Mouse (Mus musculus) midbrain, embryonic 13.5 days (tissue): ENCODE data around the gene Dnah17. TPM values are rescaled to one million over a fixed set of nuclear protein-coding genes. Genes with fewer than 3 reads are reported as not detected.

ENCODE experiments used
- ATAC-seq: fragments of 200-750 bp; cut with Nextera tagmentation; 2 replicates; pipeline ENCODE4 v1.8.0; 2017; ENCODE audit warnings: mild to moderate bottlenecking, moderate TSS enrichment, moderate library complexity
- H3K27ac ChIP-seq: fragments of 300-500 bp; sonication (generic); 2 replicates; pipeline ENCODE4 v1.5.1; 2015; ENCODE audit warnings: inconsistent platforms, mild to moderate bottlenecking, moderate library complexity
- H3K27me3 ChIP-seq: fragments of 300-500 bp; sonication (generic); 2 replicates; pipeline ENCODE4 v1.6.1; 2015; ENCODE audit warnings: mild to moderate bottlenecking, inconsistent platforms
- H3K36me3 ChIP-seq: fragments of 300-500 bp; sonication (generic); 2 replicates; pipeline ENCODE4 v1.6.1; 2015; ENCODE audit warnings: mild to moderate bottlenecking, inconsistent platforms
- H3K4me1 ChIP-seq: fragments of 300-500 bp; sonication (generic); replicated peaks from 2 replicates; pipeline ENCODE4 v1.6.1; 2015; ENCODE audit warnings: inconsistent platforms
- H3K4me2 ChIP-seq: fragments of 300-500 bp; sonication (generic); replicated peaks from 2 replicates; pipeline ENCODE4 v1.6.1; 2015; ENCODE audit warnings: moderate library complexity, mild to moderate bottlenecking, inconsistent platforms
- H3K4me3 ChIP-seq: fragments of 300-500 bp; sonication (generic); replicated peaks from 2 replicates; pipeline ENCODE4 v1.5.1; 2015; ENCODE audit warnings: mild to moderate bottlenecking, inconsistent platforms
- H3K9ac ChIP-seq: fragments of 300-500 bp; sonication (generic); replicated peaks from 2 replicates; pipeline ENCODE4 v1.6.1; 2015; ENCODE audit warnings: mild to moderate bottlenecking, inconsistent platforms
- H3K9me3 ChIP-seq: fragments of 300-500 bp; sonication (generic); 2 replicates; pipeline ENCODE4 v1.6.1; 2016; ENCODE audit warnings: mild to moderate bottlenecking, inconsistent platforms
- WGBS: fragments of 180-500 bp; shearing (Covaris S2); methylation state at CpG from one replicate; pipeline ENCODE4 v1.1.7; 2015; 5-methylcytosine and 5-hydroxymethylcytosine counted together
- polyA plus RNA-seq: library from polyadenylated mRNA; unstranded; fragments of >200 nt; fragmentation: Nextera tagmentation; extraction: Ambion mirVana; gene quantifications from 2 replicates; pipeline ENCODE4 v1.2.1, GENCODE M21; 2015

Dnah17 gene
- polyA plus RNA-seq = 0.19 and 0.34 TPM in 2 replicates

DNA sequence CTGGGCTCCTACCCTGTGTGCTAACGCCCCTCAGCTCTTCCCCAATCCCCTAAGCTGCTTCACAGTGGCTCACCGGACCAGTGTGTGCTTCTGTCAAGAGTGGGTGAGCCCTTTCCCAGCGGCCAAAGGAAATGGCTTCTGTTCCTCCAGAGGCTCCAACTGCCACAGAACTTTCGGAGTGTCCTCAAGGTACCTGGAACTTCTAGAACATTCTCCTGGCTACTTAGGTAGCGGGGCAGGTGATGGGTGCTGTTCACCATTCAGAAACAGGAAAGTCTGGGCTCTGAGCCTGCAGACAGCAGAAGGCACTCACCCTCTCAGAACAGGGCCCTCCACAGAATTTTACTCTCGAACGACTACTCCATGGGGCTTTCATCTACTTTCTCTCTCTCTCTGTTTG, at the start of gene Dnah17:
TSS of gene Dnah17 (minus strand) at position 101 of the 400 bp plus-strand sequence.
- no peak for ATAC-seq
- H3K9ac ChIP-seq = no peak within 1 kb of the TSS
- H3K36me3 ChIP-seq = no peaks in the 10 kb centered on the region
- WGBS = 90% methylated on average over 7 of the region's 7 CpGs
- no peaks in the 10 kb centered on the region for H3K27me3 ChIP-seq
- H3K4me3 ChIP-seq = no peak within 1 kb of the TSS
- no peaks in the 10 kb centered on the region for H3K9me3 ChIP-seq
- H3K27ac ChIP-seq = no peak within 1 kb of the TSS
- H3K4me2 ChIP-seq = no peak within 1 kb of the TSS
- peaks cover 11% of the 10 kb centered on the region for H3K4me1 ChIP-seq

DNA sequence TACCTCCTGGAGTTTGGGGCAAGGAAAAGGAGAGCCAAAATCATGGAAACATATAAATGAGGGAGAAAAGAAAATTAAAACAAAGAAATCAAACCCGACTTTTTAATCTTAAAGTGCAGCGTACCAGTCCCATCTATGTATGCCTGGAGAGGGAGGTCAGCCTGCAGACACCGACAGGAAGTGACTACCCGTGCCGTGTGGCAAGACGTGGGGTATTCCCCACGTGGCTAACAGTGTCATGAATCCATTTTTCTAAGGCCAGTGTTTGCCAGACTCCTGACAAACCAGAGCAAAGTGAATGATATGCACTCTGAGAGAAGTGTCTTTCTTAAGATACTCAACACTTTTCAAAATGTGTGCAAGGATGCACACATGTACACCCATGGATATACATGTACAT, 49.8 kb upstream of the Dnah17 start:
- peaks cover 93% of the 10 kb centered on the region for H3K36me3 ChIP-seq
- ATAC-seq = no peak
- H3K27ac ChIP-seq = no peak overlapping the region
- H3K4me1 ChIP-seq = no peaks in the 10 kb centered on the region
- no peaks in the 10 kb centered on the region for H3K9me3 ChIP-seq
- H3K4me3 ChIP-seq = no peak overlapping the region
- 91% methylated on average over 7 of the region's 7 CpGs for WGBS
- no peak overlapping the region for H3K9ac ChIP-seq
- no peaks in the 10 kb centered on the region for H3K27me3 ChIP-seq
- H3K4me2 ChIP-seq = no peak overlapping the region

- H3K9ac ChIP-seq = no peak overlapping the region
- H3K4me2 ChIP-seq = no peak overlapping the region
- no peak overlapping the region for H3K27ac ChIP-seq
- WGBS = 85% methylated on average over 5 of the region's 5 CpGs
- H3K36me3 ChIP-seq = peaks cover 89% of the 10 kb centered on the region
- H3K9me3 ChIP-seq = no peaks in the 10 kb centered on the region
- no peak overlapping the region for H3K4me3 ChIP-seq
- ATAC-seq = no peak
- no peaks in the 10 kb centered on the region for H3K27me3 ChIP-seq
- H3K4me1 ChIP-seq = no peaks in the 10 kb centered on the region
Measured at GRCm38 (mm10) chr11:118178236-118178635, 47.8 kb upstream of the Dnah17 start.

GRCm38 (mm10) chr11:118174752-118175151, 44.3 kb upstream of the Dnah17 start:
- H3K27me3 ChIP-seq = no peaks in the 10 kb centered on the region
- 92% methylated on average over 7 of the region's 7 CpGs for WGBS
- H3K36me3 ChIP-seq = peaks cover 79% of the 10 kb centered on the region

DNA sequence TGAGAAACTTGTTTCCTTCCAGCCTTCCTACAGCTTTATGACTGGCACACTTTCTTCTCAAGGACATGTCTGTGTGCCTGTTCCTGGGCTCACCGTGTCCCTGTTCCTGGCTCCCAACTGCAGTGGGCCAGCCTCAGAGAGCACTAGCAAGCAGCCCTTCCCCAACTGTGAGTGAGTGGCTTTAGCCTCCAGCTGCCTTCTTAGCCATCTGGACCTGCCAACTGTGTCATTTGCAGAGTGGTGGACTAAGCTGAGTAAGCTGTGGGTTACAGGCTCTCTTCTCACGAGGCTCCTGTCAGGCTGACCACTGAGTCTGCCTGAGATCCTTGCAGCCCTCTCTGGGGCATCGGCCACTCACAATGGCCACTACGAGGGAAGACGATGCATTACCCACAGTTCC, 42.3 kb upstream of the Dnah17 start:
- no peaks in the 10 kb centered on the region for H3K4me1 ChIP-seq
- H3K9me3 ChIP-seq = no peaks in the 10 kb centered on the region
- H3K9ac ChIP-seq = no peak overlapping the region
- 62% methylated on average over 5 of the region's 5 CpGs for WGBS
- H3K36me3 ChIP-seq = peaks cover 78% of the 10 kb centered on the region
- no peak overlapping the region for H3K4me2 ChIP-seq
- H3K27ac ChIP-seq = no peak overlapping the region
- no peaks in the 10 kb centered on the region for H3K27me3 ChIP-seq
- H3K4me3 ChIP-seq = no peak overlapping the region
- no peak for ATAC-seq

More at GRCm38 (mm10) chr11:118174752-118175151, 44.3 kb upstream of the Dnah17 start:
- no peak overlapping the region for H3K4me2 ChIP-seq
- no peak for ATAC-seq
- H3K4me3 ChIP-seq = no peak overlapping the region
- no peak overlapping the region for H3K9ac ChIP-seq
- no peak overlapping the region for H3K27ac ChIP-seq
- H3K9me3 ChIP-seq = no peaks in the 10 kb centered on the region
- no peaks in the 10 kb centered on the region for H3K4me1 ChIP-seq

- H3K9me3 ChIP-seq = no peaks in the 10 kb centered on the region
- no peak for ATAC-seq
- H3K27ac ChIP-seq = no peak overlapping the region
- WGBS = 97% methylated on average over 5 of the region's 5 CpGs
- H3K4me3 ChIP-seq = no peak overlapping the region
- no peaks in the 10 kb centered on the region for H3K27me3 ChIP-seq
- H3K4me1 ChIP-seq = no peaks in the 10 kb centered on the region; the same call in 1 of the 2 replicates
- H3K9ac ChIP-seq = no peak overlapping the region
- H3K36me3 ChIP-seq = peaks cover 78% of the 10 kb centered on the region
- no peak overlapping the region for H3K4me2 ChIP-seq
Measured at GRCm38 (mm10) chr11:118170333-118170732, 39.9 kb upstream of the Dnah17 start.

- H3K9me3 ChIP-seq = no peaks in the 10 kb centered on the region
- H3K4me1 ChIP-seq = no peaks in the 10 kb centered on the region; the same call in 1 of the 2 replicates
- H3K9ac ChIP-seq = no peak overlapping the region
- H3K4me2 ChIP-seq = no peak overlapping the region
- ATAC-seq = no peak
- 75% methylated on average over 9 of the region's 9 CpGs for WGBS
- no peak overlapping the region for H3K27ac ChIP-seq
- H3K4me3 ChIP-seq = no peak overlapping the region
- H3K27me3 ChIP-seq = no peaks in the 10 kb centered on the region
- peaks cover 80% of the 10 kb centered on the region for H3K36me3 ChIP-seq
Measured at GRCm38 (mm10) chr11:118168714-118169113, 38.3 kb upstream of the Dnah17 start.

GRCm38 (mm10) chr11:118166626-118167025, 36.2 kb upstream of the Dnah17 start:
- 95% methylated on average over 5 of the region's 5 CpGs for WGBS
- H3K4me2 ChIP-seq = no peak overlapping the region
- H3K9ac ChIP-seq = no peak overlapping the region
- peaks cover 81% of the 10 kb centered on the region for H3K36me3 ChIP-seq
- H3K9me3 ChIP-seq = no peaks in the 10 kb centered on the region
- ATAC-seq = no peak
- H3K4me3 ChIP-seq = no peak overlapping the region
- no peak overlapping the region for H3K27ac ChIP-seq
- H3K4me1 ChIP-seq = peaks cover 5% of the 10 kb centered on the region; the same call in 1 of the 2 replicates
- no peaks in the 10 kb centered on the region for H3K27me3 ChIP-seq

- H3K27me3 ChIP-seq = no peaks in the 10 kb centered on the region
- H3K9ac ChIP-seq = 0 out of 2 replicates have a peak overlapping the region, but pooled peaks have one; percentile 16
- no peaks in the 10 kb centered on the region for H3K9me3 ChIP-seq
- no peak overlapping the region for H3K4me3 ChIP-seq
- no peak for ATAC-seq
- H3K36me3 ChIP-seq = peaks cover 75% of the 10 kb centered on the region
- no peak overlapping the region for H3K27ac ChIP-seq
- H3K4me1 ChIP-seq = peaks cover 5% of the 10 kb centered on the region; the same call in 1 of the 2 replicates
- no peak overlapping the region for H3K4me2 ChIP-seq
- WGBS = 44% methylated on average over 11 of the region's 11 CpGs
Measured at GRCm38 (mm10) chr11:118165681-118166080, 35.2 kb upstream of the Dnah17 start.

DNA sequence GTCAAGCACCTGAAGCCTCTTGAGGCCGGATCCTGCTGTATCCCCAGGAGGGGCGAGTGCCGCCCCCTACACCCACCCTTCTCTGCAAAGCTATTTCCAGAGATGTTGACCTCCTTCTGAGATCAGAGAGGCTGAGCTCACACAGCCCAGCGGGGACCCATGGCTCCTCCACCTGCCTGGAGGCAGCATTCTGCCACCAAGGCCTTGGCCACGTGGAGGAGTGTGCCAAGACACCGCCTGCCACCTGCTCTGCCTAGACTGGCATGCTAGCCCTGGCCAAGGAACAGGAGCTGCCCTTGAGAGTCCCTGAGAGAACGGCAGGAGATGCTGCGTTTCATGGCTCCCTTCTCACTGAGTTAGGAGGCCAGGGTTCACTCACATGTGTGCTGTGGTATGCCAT, 34.1 kb upstream of the Dnah17 start:
- H3K36me3 ChIP-seq = peaks cover 64% of the 10 kb centered on the region

DNA sequence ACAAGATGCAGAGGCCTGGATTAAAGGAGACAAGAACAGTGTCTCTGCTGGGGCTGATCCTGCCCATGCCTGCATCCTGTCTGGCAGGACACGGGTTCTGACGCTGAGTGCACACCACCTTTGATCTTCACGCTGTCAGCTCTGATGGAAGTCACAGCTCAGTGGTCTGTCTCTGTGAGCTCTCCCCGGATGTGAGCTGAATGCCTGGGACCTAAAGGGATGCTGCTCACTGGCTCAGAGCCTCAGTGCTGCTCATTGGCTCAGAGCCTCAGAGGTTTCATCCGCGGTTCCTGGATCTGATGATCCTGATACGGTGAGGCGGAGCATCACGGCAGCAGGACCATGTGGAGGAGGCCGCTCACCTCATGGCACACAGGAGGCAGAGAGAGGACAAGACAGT, 31.8 kb upstream of the Dnah17 start:
- H3K9ac ChIP-seq = no peak overlapping the region
- no peaks in the 10 kb centered on the region for H3K9me3 ChIP-seq
- 52% methylated on average over 10 of the region's 10 CpGs for WGBS
- no peak overlapping the region for H3K4me2 ChIP-seq
- peak; percentile 59 for ATAC-seq
- H3K27ac ChIP-seq = peak overlapping the region; percentile 15
- H3K36me3 ChIP-seq = peaks cover 41% of the 10 kb centered on the region
- peaks cover 5% of the 10 kb centered on the region; the same call in 1 of the 2 replicates for H3K4me1 ChIP-seq
- no peaks in the 10 kb centered on the region for H3K27me3 ChIP-seq
- no peak overlapping the region for H3K4me3 ChIP-seq

More for the DNA sequence above, 34.1 kb upstream of the Dnah17 start:
- no peak overlapping the region for H3K4me2 ChIP-seq
- H3K9me3 ChIP-seq = no peaks in the 10 kb centered on the region
- H3K27ac ChIP-seq = no peak overlapping the region
- no peak overlapping the region for H3K9ac ChIP-seq
- H3K4me1 ChIP-seq = peaks cover 5% of the 10 kb centered on the region; the same call in 1 of the 2 replicates
- 78% methylated on average over 8 of the region's 8 CpGs for WGBS
- no peaks in the 10 kb centered on the region for H3K27me3 ChIP-seq
- no peak for ATAC-seq
- no peak overlapping the region for H3K4me3 ChIP-seq

DNA sequence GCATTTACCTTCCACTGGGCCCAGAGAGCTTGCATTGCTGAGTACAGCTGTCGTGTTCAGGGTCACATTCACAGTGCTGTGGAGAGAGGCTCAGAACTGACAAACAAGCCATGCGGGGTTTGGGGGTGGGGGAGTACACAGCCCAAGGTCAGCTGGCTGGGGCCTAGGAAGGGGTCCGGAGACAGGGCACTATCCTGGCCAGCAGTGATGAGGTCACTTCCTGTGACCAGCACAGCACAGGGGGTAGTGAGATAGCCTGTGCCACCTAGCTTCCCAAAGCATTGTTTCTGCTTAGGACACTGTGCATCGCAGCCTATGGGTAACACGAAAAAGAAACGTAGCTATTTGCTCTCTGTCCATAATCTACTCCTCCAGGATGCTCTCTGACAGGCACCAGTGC, 30.8 kb upstream of the Dnah17 start:
- Histone ChIP-seq H3K9me3 (no peaks in the 10 kb centered on the region; the same call in 1 of the 2 replicates), H3K4me1 (peaks cover 5% of the 10 kb centered on the region; the same call in 1 of the 2 replicates), H3K9ac (no peak overlapping the region), H3K27ac (no peak overlapping the region), H3K36me3 (peaks cover 31% of the 10 kb centered on the region), H3K27me3 (no peaks in the 10 kb centered on the region), H3K4me3 (no peak overlapping the region), H3K4me2 (no peak overlapping the region)
- WGBS = 84% methylated on average over 6 of the region's 6 CpGs
- ATAC-seq = no peak

GRCm38 (mm10) chr11:118160763-118161162, 30.3 kb upstream of the Dnah17 start:
- no peak for ATAC-seq
- Histone ChIP-seq H3K36me3 (peaks cover 27% of the 10 kb centered on the region), H3K4me2 (no peak overlapping the region), H3K9me3 (no peaks in the 10 kb centered on the region; the same call in 1 of the 2 replicates), H3K27me3 (no peaks in the 10 kb centered on the region), H3K27ac (no peak overlapping the region), H3K4me3 (no peak overlapping the region), H3K4me1 (peaks cover 5% of the 10 kb centered on the region; the same call in 1 of the 2 replicates), H3K9ac (no peak overlapping the region)
- WGBS = 84% methylated on average over 2 of the region's 2 CpGs
